Mouse (Mus musculus): ENCODE data around the gene S100pbp.

DNA sequence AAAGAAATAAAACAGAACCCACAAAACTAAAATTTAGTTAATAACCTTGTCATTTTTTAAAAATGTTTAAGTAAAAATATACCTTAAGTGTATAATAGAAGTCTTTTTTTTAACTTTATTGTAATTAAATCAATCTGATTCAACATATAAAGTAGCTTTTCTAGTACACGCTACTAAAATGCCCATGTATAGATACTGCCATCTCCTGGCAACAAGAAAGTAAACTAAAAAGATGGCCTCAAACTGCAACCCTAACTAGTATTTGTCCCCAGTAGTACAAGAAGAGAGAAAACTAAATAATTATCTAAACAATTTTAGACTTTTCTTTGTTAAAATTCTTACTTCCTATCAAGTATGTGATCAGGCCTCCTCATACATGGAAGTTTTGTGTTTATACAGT, 10.0 kb downstream of the S100pbp start:
- no peak for TF ChIP-seq GATA1 (IDR thresholded peaks at IDR 0.05; ENCODE audit: borderline replicate concordance, low read length)
- no peak for TF ChIP-seq FLI1 (IDR thresholded peaks at IDR 0.05; ENCODE audit: low read length)

Measured in megakaryocyte, embryonic 14.5 days (primary cell).